Mouse (Mus musculus): Measurements from ENCODE around the gene Apol7a. TPM values are rescaled to one million over a fixed set of nuclear protein-coding genes. Genes with fewer than 3 reads are reported as not detected.

The Apol7a gene
- total RNA-seq, 2 experiments from 2014 or later: 0.32 to 0.42 TPM

DNA sequence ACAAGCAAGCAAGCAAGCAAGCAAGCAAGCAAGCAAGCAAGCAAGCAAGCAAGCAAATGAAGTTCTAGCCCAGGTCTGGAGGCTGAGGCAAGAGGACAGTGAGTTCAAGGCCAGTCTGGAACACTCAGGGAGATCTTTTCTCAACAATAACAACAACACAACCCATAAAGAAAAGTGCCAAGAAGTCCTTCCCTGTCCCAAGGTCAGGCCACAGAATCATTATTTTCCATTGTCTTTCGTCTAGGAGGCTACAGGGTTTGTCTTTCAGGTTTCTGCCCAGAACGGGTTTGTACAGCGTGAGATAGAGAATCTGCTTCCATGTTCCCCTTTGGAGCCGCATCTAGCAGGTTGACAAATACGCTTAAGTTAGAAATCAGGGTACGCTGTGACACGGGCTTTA, 48.8 kb downstream of the Apol7a start:
- DNase-seq (ENCODE audit: low spot score in 2 of 2): no peak

DNA sequence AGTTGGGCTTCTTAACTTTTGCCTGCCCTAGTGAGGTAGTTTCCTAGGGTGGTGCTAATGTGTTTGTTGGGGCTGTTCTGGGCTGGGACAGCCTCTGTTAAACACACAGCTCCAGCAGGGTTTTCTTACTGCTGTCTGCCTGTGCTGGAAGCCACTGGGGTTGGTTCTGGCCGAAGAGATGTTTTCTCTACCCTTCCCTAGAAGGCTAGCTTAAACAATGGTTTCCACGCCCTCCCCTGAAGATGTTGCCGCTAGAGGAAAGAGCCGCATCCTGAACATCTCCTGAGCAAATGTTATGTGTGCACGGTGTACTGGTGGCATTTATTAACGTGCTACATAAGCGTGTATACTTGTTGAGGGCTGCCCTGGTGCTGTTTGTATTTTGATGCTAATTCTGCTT, 50.8 kb downstream of the Apol7a start:
- DNase-seq (ENCODE audit: low spot score in 2 of 2): no peak

DNA sequence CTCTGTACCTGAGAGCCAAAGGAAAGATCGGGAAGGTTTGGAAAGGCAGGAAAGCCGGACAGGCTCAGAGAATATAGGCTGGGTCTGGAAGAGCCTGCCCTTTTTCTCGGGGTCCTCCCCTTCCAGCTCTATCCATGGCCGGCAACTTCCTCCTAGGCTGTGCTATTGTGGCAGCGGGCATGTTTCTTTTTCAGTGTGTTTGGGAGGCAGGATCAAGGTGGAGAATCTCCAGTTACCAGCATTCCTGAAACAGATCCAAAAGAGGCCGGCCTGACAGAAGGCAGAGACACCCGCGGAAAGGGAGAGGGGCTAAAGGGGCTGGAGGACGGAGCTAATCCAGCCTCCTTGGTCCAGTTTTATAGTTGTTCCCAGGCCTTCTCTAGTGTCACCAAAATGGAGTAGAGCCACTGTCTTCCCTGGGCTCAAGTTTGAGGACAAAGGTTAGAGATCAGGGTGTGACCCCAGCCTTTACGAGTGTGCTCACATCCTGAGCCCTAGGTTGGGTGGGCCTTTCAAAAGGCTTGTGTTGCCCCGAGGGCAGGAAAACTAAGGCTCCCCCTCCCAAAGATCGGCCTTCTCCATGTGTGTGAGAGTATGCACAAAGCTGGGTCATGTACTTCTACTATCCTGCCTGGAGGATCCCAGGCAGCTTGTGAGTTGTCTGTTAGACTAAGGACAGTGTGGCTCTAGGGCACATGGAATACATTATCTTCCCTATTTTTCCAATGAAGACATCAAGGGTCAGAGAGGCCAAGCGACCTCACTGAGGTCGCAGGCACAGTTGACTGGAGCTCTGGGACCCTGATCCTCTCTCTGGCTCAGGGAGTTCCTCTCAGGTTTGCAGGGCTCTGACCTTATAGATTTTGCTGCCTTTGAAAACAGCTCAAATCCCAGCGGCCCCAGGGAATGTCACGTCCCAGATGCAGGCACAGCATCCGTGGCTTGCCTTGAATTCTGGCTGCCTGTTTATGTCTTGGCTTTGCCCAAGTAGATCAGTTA, 54.5 kb downstream of the Apol7a start:
- no peak for DNase-seq (ENCODE audit: low spot score in 2 of 2)

DNA sequence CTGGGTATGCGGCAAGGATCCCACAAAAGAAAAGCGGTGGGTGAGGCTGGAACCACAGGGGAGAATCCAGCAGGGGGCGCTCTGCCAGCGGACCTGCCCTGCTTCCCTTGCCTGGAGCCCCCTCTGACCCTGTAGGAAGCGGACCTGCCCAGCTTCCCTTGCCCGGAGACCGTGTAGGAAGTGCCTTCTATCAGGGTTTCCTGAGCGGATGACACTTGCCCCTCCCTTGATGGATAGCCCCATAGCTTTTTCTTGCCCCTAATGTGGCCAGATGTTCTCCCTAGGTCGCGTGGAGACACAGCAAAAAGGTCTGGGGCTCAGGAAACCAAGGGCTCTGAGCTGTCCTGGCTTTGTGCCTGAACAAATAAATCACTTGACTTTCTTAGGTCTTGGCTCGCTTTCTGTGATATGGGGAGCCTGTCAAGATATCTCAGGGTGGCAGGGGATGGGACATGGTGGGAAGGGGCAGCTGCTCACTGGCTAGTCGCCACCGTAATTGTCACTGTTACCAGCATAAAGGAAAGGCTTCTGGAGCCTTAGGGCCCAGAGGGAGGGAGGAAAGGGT, 55.3 kb downstream of the Apol7a start:
- peak; percentile 71 to 79 for DNase-seq (ENCODE audit: low spot score in 2 of 2)

DNA sequence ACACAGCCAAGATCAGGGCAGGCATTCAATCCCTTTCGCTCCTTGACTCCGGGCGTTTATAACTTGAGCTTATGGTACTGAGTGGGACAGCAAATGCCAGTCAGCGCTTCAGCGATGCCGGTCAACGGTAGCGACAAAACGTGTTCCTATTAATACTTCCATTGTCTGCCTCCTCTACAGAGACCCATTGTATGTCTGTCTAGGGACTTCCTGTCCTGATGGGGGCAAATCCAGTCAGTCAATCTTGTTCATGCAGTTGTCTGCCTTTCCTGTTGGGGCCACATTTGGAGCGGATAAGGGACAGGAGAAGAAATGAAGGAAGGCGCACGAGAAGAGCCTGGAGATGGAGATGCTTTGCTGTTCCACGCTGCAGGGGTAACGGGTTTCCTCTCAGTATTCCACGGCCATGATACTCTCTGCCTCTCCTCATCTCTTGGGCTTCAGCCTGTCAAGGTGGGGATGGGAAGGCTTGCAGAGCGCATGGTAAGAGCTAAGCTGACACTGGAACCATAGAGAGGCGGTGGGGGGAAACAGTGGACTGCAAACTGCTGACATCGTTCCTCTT, 55.9 kb downstream of the Apol7a start:
- no peak for DNase-seq (ENCODE audit: low spot score in 2 of 2)

DNA sequence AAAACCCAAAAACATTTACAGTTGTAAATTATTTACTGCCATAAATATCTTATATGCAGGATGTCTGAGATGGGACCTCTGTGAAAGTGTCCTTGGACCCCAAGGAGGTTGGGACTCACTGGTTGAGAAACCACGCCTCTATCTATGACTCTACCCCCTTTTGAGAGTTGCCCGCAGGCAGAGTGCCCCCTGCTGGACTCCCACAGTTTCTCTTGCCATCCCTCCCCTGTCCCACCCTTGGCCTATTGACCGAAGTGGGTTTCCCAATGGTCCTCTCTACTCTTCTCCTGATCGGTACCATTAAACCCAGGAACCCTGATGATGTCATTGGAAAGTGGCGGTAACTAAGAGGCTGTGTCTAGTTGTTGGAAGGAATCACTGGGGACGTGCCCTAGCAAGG, 56.9 kb downstream of the Apol7a start:
- DNase-seq (ENCODE audit: low spot score in 2 of 2): no peak

DNA sequence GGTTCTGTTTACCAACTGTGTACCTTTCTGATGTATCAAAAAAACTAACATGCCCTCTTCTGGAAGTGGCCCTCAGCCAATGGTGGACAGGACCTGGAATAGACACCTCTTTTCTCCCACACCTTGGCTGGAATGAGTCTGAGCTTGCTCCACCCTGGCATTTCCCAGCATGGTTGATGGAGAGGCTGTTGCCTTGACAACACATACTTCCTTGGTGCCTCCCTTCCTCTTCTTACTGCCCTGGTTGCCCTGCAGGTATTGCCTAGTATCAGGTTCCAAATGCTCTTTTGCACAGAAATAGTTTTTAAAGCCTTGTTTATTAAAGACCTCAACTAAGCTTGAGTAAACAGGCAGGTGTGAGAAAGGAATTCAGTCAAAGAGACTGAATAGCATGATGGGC, 58.3 kb downstream of the Apol7a start:
- no peak for DNase-seq (ENCODE audit: low spot score in 2 of 2)

DNA sequence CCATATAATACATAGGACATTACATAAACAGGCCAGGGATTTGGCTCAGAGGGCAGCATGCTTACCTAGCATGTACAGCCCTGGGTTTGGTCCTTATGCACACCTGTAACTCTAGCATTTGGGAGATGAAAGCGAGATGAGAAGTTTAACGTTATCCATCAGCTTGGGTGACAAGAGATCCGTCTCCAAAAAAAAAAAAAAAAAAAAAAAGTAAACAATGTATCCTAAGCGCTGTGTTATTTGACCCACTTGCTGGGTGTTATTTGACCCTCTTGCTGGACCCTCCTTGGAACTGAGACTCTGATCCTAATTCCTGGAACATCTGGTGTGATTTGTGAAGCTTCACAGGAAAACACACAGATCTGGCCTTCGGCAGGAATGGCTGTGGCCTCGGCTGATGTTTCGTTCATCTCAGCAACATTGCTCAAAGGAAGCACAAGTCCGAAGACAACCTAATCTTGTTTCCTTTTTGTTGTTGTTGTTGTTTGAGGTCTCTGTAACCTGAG, 59.9 kb downstream of the Apol7a start:
- DNase-seq (ENCODE audit: low spot score in 2 of 2): no peak

DNA sequence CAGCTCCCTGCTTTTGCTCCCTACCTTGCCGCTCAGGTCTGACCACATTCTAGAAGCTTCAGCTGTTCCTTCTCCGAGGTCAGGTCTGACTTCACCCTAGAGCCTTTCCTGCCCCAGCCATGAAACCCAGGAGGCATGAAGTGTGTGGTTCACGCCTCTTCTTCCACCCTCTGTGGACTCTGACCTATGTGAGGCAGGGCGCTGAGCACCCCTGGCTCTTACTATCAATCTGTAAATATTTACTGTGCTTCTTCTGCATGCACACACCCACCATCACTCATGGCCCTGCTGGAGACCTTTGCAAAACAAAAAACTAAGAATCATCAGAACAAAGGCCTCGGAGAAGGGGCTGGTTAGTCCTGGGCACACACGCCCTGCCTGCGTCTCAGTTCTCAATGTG, 60.5 kb downstream of the Apol7a start:
- no peak for DNase-seq (ENCODE audit: low spot score in 2 of 2)

Other genes starting within 250 kb of the Apol7a start
- gene Rbfox2, start 92.1 kb downstream of the Apol7a start, total RNA-seq (2021): 100 to 1,000 TPM; 232 to 253 TPM
- under 1 TPM in 1 of 2 experiments, not detected in 1; 0.83 TPM for gene Apol9a, start 12.0 kb upstream of the Apol7a start, total RNA-seq (2021)
- gene Apol7b, start 48.4 kb upstream of the Apol7a start, total RNA-seq (2021): not detected
- gene Apol10a, start 77.9 kb upstream of the Apol7a start, total RNA-seq (2021): not detected
- not detected for gene Apol11a, start 109.2 kb upstream of the Apol7a start, total RNA-seq (2021)
- gene Apol7c, start 134.2 kb upstream of the Apol7a start, total RNA-seq (2021): not detected
- not detected for gene 1700025B11Rik, start 162.8 kb upstream of the Apol7a start, total RNA-seq (2021)
- under 1 TPM in 1 of 2 experiments, not detected in 1; 0.16 TPM for gene Apol10b, start 197.0 kb upstream of the Apol7a start, total RNA-seq (2021)
- not detected for gene Gm36245, start 200.1 kb upstream of the Apol7a start, total RNA-seq (2021)
- under 1 TPM in 1 of 2 experiments, not detected in 1; 0.18 TPM for gene Apol11b, start 244.2 kb upstream of the Apol7a start, total RNA-seq (2021)

Measured in layer of hippocampus, postnatal 10 days (tissue).